Mouse (Mus musculus): Measurements from ENCODE around the gene Adcy9.

GRCm38 (mm10) chr16:4267453-4267852, 152.8 kb downstream of the Adcy9 start:
- TF ChIP-seq EP300 (IDR thresholded peaks at IDR 0.05; ENCODE audit: low read depth) (no peak), CTCF (IDR thresholded peaks at IDR 0.05; ENCODE audit: low read depth) (no peak)
